Mouse (Mus musculus): Measurements from ENCODE around the gene Taar7f. TPM values are rescaled to one million over a fixed set of nuclear protein-coding genes. Genes with fewer than 3 reads are reported as not detected.
"Not testable (repeated sequence)": the region's sequence is repeated elsewhere in the genome, so short reads cannot be mapped to it uniquely, and the experiment has no call there.

Taar7f gene
- polyA plus RNA-seq, 1 experiment from 2014 or later, result not detected

GRCm38 (mm10) chr10:24058986-24059385, 9.7 kb downstream of the Taar7f start:
- Histone ChIP-seq H3K4me2 (replicated peaks; ENCODE audit: low read depth, low read length) (no peak overlapping the region), H3K27me3 (ENCODE audit: insufficient read depth, low read length) (no peaks in the 10 kb centered on the region), H3K36me3 (ENCODE audit: insufficient read depth, low read length) (no peaks in the 10 kb centered on the region), H3K27ac (ENCODE audit: low read length) (no peak overlapping the region), H3K9ac (replicated peaks; ENCODE audit: low read length) (no peak overlapping the region), H3K4me3 (ENCODE audit: low read length) (no peak overlapping the region), H3K4me1 (ENCODE audit: insufficient read depth, low read length) (no peaks in the 10 kb centered on the region), H3K9me3 (ENCODE audit: low read length) (no peaks in the 10 kb centered on the region)
- no peak for ATAC-seq (ENCODE audit: low FRiP score, low TSS enrichment)
- WGBS, result 74% methylated on average over 3 of the region's 3 CpGs

DNA sequence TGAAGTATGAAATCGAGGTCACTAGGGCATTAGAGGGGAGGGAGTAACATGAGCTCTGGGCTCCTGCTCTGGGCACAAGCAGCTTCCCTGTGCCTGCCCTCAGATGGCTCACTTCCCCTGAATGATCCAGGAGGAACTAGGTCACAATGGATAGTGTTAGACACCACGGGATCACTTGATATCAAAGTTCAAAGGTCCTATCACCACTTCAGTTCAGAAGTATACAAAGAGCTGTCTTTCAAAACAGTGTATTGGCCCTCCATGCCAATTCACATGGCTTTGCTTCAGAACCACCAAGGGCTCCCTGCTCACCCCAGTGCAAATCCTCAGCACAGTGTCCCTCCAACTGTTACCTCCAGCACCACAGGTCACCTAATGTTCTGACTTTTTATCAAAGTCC, 25.4 kb downstream of the Taar7f start:
- not testable (repeated sequence) for H3K4me1 ChIP-seq (ENCODE audit: insufficient read depth, low read length); H3K9me3 ChIP-seq (ENCODE audit: low read length); H3K27me3 ChIP-seq (ENCODE audit: insufficient read depth, low read length); H3K4me2 ChIP-seq (replicated peaks; ENCODE audit: low read depth, low read length); H3K9ac ChIP-seq (replicated peaks; ENCODE audit: low read length); H3K36me3 ChIP-seq (ENCODE audit: insufficient read depth, low read length); ATAC-seq (ENCODE audit: low FRiP score, low TSS enrichment); H3K4me3 ChIP-seq (ENCODE audit: low read length); H3K27ac ChIP-seq (ENCODE audit: low read length)
- WGBS, result 24% methylated on average over 2 of the region's 2 CpGs

DNA sequence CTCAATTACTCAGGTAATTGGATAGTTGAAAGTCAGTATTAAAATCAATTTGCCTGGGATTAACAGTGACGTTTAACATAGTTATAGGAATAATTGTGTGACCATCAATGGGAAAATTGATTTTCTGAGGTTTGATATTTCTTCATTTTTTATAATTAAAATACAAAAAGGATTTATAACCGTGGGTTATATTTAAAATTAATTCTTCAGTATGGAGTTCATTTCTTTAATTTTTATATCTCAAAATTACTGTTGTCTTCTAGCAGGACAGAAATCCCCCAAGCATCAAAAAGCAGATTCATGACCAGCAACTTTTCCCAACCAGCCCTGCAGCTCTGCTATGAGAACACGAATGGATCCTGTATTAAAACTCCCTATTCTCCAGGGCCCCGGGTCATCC, 26.9 kb downstream of the Taar7f start, which contains the start of gene Taar8a:
TSS of gene Taar8a (plus strand) at position 301 of the 400 bp plus-strand sequence.
- H3K4me1 ChIP-seq (ENCODE audit: insufficient read depth, low read length); H3K4me3 ChIP-seq (ENCODE audit: low read length); H3K27me3 ChIP-seq (ENCODE audit: insufficient read depth, low read length); H3K4me2 ChIP-seq (replicated peaks; ENCODE audit: low read depth, low read length); H3K9me3 ChIP-seq (ENCODE audit: low read length); H3K36me3 ChIP-seq (ENCODE audit: insufficient read depth, low read length); ATAC-seq (ENCODE audit: low FRiP score, low TSS enrichment); H3K9ac ChIP-seq (replicated peaks; ENCODE audit: low read length); H3K27ac ChIP-seq (ENCODE audit: low read length): not testable (repeated sequence)
- WGBS, result 84% methylated on average over 2 of the region's 4 CpGs

DNA sequence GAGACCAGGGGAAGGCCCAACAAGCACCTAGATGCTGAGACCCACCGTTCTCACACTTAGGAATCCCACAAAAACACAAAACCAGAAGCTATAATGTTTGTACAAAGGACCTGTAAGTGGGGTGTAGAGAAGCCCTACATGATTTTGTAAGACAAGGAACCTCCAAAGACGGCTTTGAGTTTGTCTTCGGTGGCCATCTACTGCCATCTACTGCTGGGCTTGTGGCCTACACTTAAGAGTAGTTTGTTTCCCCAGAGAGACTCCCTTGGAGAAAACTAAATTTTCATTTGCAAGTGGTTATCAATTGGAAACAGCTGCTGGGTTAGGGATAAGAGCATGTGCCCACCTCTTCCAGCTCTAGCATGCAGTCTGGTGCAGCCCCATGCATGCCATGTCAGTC, 30.9 kb downstream of the Taar7f start:
- ATAC-seq (ENCODE audit: low FRiP score, low TSS enrichment), result no peak
- no peak overlapping the region for H3K9ac ChIP-seq (replicated peaks; ENCODE audit: low read length)
- no peak overlapping the region for H3K4me2 ChIP-seq (replicated peaks; ENCODE audit: low read depth, low read length)
- H3K4me1 ChIP-seq (ENCODE audit: insufficient read depth, low read length), result no peaks in the 10 kb centered on the region
- no peak overlapping the region for H3K27ac ChIP-seq (ENCODE audit: low read length)
- 33% methylated on average over 3 of the region's 3 CpGs for WGBS
- H3K9me3 ChIP-seq (ENCODE audit: low read length), result no peaks in the 10 kb centered on the region
- no peaks in the 10 kb centered on the region for H3K27me3 ChIP-seq (ENCODE audit: insufficient read depth, low read length)
- H3K36me3 ChIP-seq (ENCODE audit: insufficient read depth, low read length), result no peaks in the 10 kb centered on the region
- no peak overlapping the region for H3K4me3 ChIP-seq (ENCODE audit: low read length)

DNA sequence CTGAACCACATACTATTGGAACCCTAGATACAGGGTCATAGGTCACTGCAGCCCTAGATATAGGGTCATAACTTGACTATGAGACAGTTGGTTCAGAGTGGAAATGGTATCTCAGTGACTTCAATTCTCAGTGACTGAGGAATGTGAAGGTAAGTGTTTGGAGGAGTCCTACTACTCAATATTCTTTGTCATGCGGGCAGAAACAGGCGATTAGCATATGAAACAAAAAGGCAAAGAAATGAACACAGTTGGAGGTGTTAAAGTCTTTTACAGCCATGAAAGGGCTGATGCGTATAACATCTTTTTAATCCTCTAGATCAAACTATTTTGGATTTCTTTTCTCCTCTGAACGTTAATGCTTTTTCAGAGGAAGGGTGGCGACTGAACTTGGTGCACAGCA, 36.6 kb downstream of the Taar7f start:
- no peak overlapping the region for H3K9ac ChIP-seq (replicated peaks; ENCODE audit: low read length)
- H3K27me3 ChIP-seq (ENCODE audit: insufficient read depth, low read length), result no peaks in the 10 kb centered on the region
- no peaks in the 10 kb centered on the region for H3K36me3 ChIP-seq (ENCODE audit: insufficient read depth, low read length)
- WGBS, result 90% methylated on average over 5 of the region's 5 CpGs
- H3K27ac ChIP-seq (ENCODE audit: low read length), result no peak overlapping the region
- no peak overlapping the region for H3K4me3 ChIP-seq (ENCODE audit: low read length)
- H3K4me1 ChIP-seq (ENCODE audit: insufficient read depth, low read length), result no peaks in the 10 kb centered on the region
- no peaks in the 10 kb centered on the region for H3K9me3 ChIP-seq (ENCODE audit: low read length)
- no peak for ATAC-seq (ENCODE audit: low FRiP score, low TSS enrichment)
- no peak overlapping the region for H3K4me2 ChIP-seq (replicated peaks; ENCODE audit: low read depth, low read length)

DNA sequence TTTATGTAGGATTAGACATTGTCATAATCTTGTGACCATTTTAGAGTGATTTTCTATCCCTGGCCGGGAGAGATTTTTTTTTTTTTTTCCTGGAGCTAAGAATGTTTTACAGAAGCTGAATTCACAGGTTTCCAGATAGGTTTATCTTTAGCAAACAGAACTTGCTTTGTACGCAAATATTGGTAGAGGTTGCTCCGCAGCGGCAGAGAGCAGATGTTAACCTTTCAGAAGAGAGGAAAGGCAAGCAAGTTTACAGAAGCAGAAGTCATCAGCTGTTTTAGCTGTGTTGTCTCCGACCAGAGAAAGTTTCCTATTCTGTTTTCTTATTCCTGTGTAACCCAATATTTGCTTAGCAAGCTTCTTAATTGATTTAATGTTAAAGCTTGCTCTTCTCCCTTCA, 37.2 kb downstream of the Taar7f start:
- no peak overlapping the region for H3K9ac ChIP-seq (replicated peaks; ENCODE audit: low read length)
- H3K27ac ChIP-seq (ENCODE audit: low read length), result no peak overlapping the region
- H3K4me3 ChIP-seq (ENCODE audit: low read length), result no peak overlapping the region
- whole genome bisulfite sequencing, result 67% methylated on average over 5 of the region's 5 CpGs
- no peak overlapping the region for H3K4me2 ChIP-seq (replicated peaks; ENCODE audit: low read depth, low read length)
- H3K27me3 ChIP-seq (ENCODE audit: insufficient read depth, low read length), result no peaks in the 10 kb centered on the region
- ATAC-seq (ENCODE audit: low FRiP score, low TSS enrichment), result no peak
- H3K36me3 ChIP-seq (ENCODE audit: insufficient read depth, low read length), result no peaks in the 10 kb centered on the region
- no peaks in the 10 kb centered on the region for H3K9me3 ChIP-seq (ENCODE audit: low read length)
- H3K4me1 ChIP-seq (ENCODE audit: insufficient read depth, low read length), result no peaks in the 10 kb centered on the region

GRCm38 (mm10) chr10:24087168-24087567, 37.9 kb downstream of the Taar7f start:
- no peak overlapping the region for H3K27ac ChIP-seq (ENCODE audit: low read length)
- H3K4me3 ChIP-seq (ENCODE audit: low read length), result no peak overlapping the region
- no peaks in the 10 kb centered on the region for H3K27me3 ChIP-seq (ENCODE audit: insufficient read depth, low read length)
- H3K9me3 ChIP-seq (ENCODE audit: low read length), result no peaks in the 10 kb centered on the region
- ATAC-seq (ENCODE audit: low FRiP score, low TSS enrichment), result no peak
- no peak overlapping the region for H3K4me2 ChIP-seq (replicated peaks; ENCODE audit: low read depth, low read length)
- 91% methylated on average over 2 of the region's 2 CpGs for WGBS
- no peaks in the 10 kb centered on the region for H3K4me1 ChIP-seq (ENCODE audit: insufficient read depth, low read length)
- no peak overlapping the region for H3K9ac ChIP-seq (replicated peaks; ENCODE audit: low read length)
- no peaks in the 10 kb centered on the region for H3K36me3 ChIP-seq (ENCODE audit: insufficient read depth, low read length)

DNA sequence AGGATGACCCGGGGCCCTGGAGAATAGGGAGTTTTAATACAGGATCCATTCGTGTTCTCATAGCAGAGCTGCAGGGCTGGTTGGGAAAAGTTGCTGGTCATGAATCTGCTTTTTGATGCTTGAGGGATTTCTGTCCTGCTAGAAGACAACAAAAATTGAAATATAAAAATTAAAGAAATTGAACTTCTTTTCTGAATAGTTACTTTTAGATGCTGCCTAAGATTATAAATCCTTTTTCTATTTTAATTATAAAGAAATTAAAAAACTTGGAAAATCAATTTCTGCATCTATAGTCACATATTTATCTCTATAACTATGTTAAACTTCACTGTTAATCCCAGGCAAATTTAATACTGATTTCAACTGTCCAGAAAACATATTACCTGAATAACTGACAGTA, 42.9 kb downstream of the Taar7f start, which contains the start of gene Taar8b:
TSS of gene Taar8b (minus strand) at position 101 of the 400 bp plus-strand sequence.
- no peak for ATAC-seq (ENCODE audit: low FRiP score, low TSS enrichment)
- H3K9me3 ChIP-seq (ENCODE audit: low read length), result no peaks in the 10 kb centered on the region
- H3K4me1 ChIP-seq (ENCODE audit: insufficient read depth, low read length), result no peaks in the 10 kb centered on the region
- H3K9ac ChIP-seq (replicated peaks; ENCODE audit: low read length), result no peak within 1 kb of the TSS
- H3K27ac ChIP-seq (ENCODE audit: low read length), result no peak within 1 kb of the TSS
- H3K27me3 ChIP-seq (ENCODE audit: insufficient read depth, low read length), result no peaks in the 10 kb centered on the region
- no peak within 1 kb of the TSS for H3K4me3 ChIP-seq (ENCODE audit: low read length)
- WGBS, result 73% methylated on average over 2 of the region's 2 CpGs
- H3K36me3 ChIP-seq (ENCODE audit: insufficient read depth, low read length), result no peaks in the 10 kb centered on the region
- no peak within 1 kb of the TSS for H3K4me2 ChIP-seq (replicated peaks; ENCODE audit: low read depth, low read length)

- H3K4me1 ChIP-seq (ENCODE audit: insufficient read depth, low read length); H3K4me2 ChIP-seq (replicated peaks; ENCODE audit: low read depth, low read length); ATAC-seq (ENCODE audit: low FRiP score, low TSS enrichment); H3K27me3 ChIP-seq (ENCODE audit: insufficient read depth, low read length); H3K36me3 ChIP-seq (ENCODE audit: insufficient read depth, low read length); H3K27ac ChIP-seq (ENCODE audit: low read length); H3K4me3 ChIP-seq (ENCODE audit: low read length); H3K9me3 ChIP-seq (ENCODE audit: low read length); H3K9ac ChIP-seq (replicated peaks; ENCODE audit: low read length): not testable (repeated sequence)
- WGBS, result 43% methylated on average over 2 of the region's 2 CpGs
Observed at GRCm38 (mm10) chr10:24097010-24097409, 47.7 kb downstream of the Taar7f start.
